In genomic region chr4:101354951-101355350, GRCm38 (mm10) we compare ENCODE assay signal across 8 mouse cellular contexts.
DNase-seq lines count a peak whose midpoint lies in the region; ATAC-seq and TF ChIP-seq lines count a peak whose summit lies in the region.

No protein-coding gene starts in this region.

- peak; percentile 51 to 88 for DNase-seq in adrenal gland, adult (ENCODE audit: inconsistent age in 2 of 2, low spot score in 1 of 2)
- no peak for DNase-seq in adrenal gland, postnatal 4 days (ENCODE audit: low spot score in 2 of 2)
- DNase-seq in cerebellum, adult 2 months = peak; percentile 41 to 53
- peak; percentile 88 to 90 for DNase-seq in gastrocnemius, adult 8-10 months (ENCODE audit: low spot score in 2 of 2)
- no peak for DNase-seq in liver, embryonic 14.5 days (ENCODE audit: low read depth in 3 of 3, low spot score in 3 of 3)

- 2% methylated on average over 7 of the region's 7 CpGs for WGBS in cerebellum, adult 2 months
- WGBS in hindbrain, embryonic 15.5 days = 8% methylated on average over 7 of the region's 7 CpGs
- 24% methylated on average over 7 of the region's 7 CpGs for WGBS in liver, embryonic 14.5 days (ENCODE audit: insufficient replicate concordance)
- WGBS in neural tube, embryonic 13.5 days = 10% methylated on average over 7 of the region's 7 CpGs

- H3K4me3 ChIP-seq in cerebellum, adult 2 months (replicated peaks; ENCODE audit: insufficient read depth, low read depth, low read length) = peak overlapping the region; percentile 96
- H3K4me3 ChIP-seq in hindbrain, embryonic 15.5 days = peak overlapping the region; percentile 92
- peak overlapping the region in 1 of 2 experiments; percentile 65; a peak in 3 of 4 replicates for H3K4me3 ChIP-seq in liver, embryonic 14.5 days (ENCODE audit: insufficient read depth in 1 of 2, low read depth in 2 of 2, low read length in 2 of 2)
- peak overlapping the region; percentile 83 for H3K4me3 ChIP-seq in neural tube, embryonic 13.5 days

- no peak for TF ChIP-seq POLR2A in cerebellum, adult 2 months (IDR thresholded peaks at IDR 0.05; ENCODE audit: borderline replicate concordance, insufficient read depth, low read length)

- no peaks in the 10 kb centered on the region for H3K9me3 ChIP-seq in hindbrain, embryonic 15.5 days
- no peaks in the 10 kb centered on the region for H3K9me3 ChIP-seq in liver, embryonic 14.5 days (ENCODE audit: control insufficient read depth, low read length)
- no peaks in the 10 kb centered on the region for H3K9me3 ChIP-seq in neural tube, embryonic 13.5 days

- H3K27ac ChIP-seq in cerebellum, adult 2 months (ENCODE audit: insufficient read depth, low read length) = peak overlapping the region; percentile 31; the same call in 1 of the 2 replicates
- peak overlapping the region; percentile 96; the same call in 1 of the 2 replicates for H3K27ac ChIP-seq in hindbrain, embryonic 15.5 days (replicated peaks)
- H3K27ac ChIP-seq in liver, embryonic 14.5 days = no peak overlapping the region
- no peak overlapping the region for H3K27ac ChIP-seq in neural tube, embryonic 13.5 days (replicated peaks)

- H3K36me3 ChIP-seq in hindbrain, embryonic 15.5 days = no peaks in the 10 kb centered on the region
- no peaks in the 10 kb centered on the region for H3K36me3 ChIP-seq in liver, embryonic 14.5 days (replicated peaks; ENCODE audit: control insufficient read depth, insufficient read depth, low read depth)
- peaks cover 6% of the 10 kb centered on the region; the same call in 1 of the 2 replicates for H3K36me3 ChIP-seq in neural tube, embryonic 13.5 days

- no peak for TF ChIP-seq EP300 in liver, embryonic 14.5 days (IDR thresholded peaks at IDR 0.05; ENCODE audit: low read depth)

- H3K27me3 ChIP-seq in cerebellum, adult 2 months (ENCODE audit: control insufficient read depth, insufficient read depth, low read length) = no peaks in the 10 kb centered on the region
- no peaks in the 10 kb centered on the region for H3K27me3 ChIP-seq in hindbrain, embryonic 15.5 days
- H3K27me3 ChIP-seq in liver, embryonic 14.5 days (ENCODE audit: control insufficient read depth, insufficient read depth, low read length) = peaks cover 12% of the 10 kb centered on the region
- H3K27me3 ChIP-seq in neural tube, embryonic 13.5 days = no peaks in the 10 kb centered on the region

- peaks cover 3% of the 10 kb centered on the region; the same call in 1 of the 2 replicates for H3K4me1 ChIP-seq in cerebellum, adult 2 months (ENCODE audit: control insufficient read depth, insufficient read depth, low read length)
- H3K4me1 ChIP-seq in hindbrain, embryonic 15.5 days (replicated peaks) = peaks cover 39% of the 10 kb centered on the region
- peaks cover 5 to 18% of the 10 kb centered on the region in 2 experiments for H3K4me1 ChIP-seq in liver, embryonic 14.5 days (replicated peaks; ENCODE audit: control insufficient read depth in 2 of 2, insufficient read depth in 2 of 2, low read length in 1 of 2)
- peaks cover 41% of the 10 kb centered on the region for H3K4me1 ChIP-seq in neural tube, embryonic 13.5 days (replicated peaks)

- no peak for ATAC-seq in hindbrain, embryonic 15.5 days (ENCODE audit: low FRiP score, low read depth)
- no peak for ATAC-seq in liver, embryonic 14.5 days (ENCODE audit: insufficient read depth)
- no peak for ATAC-seq in neural tube, embryonic 13.5 days (ENCODE audit: low read depth)
- no peak for ATAC-seq in CD4-positive, CD25-positive, alpha-beta regulatory T cell, adult 4 months

- peak overlapping the region; percentile 85 for H3K4me2 ChIP-seq in hindbrain, embryonic 15.5 days
- peak overlapping the region; percentile 92 for H3K4me2 ChIP-seq in liver, embryonic 14.5 days (ENCODE audit: low read depth)
- H3K4me2 ChIP-seq in neural tube, embryonic 13.5 days = peak overlapping the region; percentile 86

- peak overlapping the region; percentile 90 for H3K9ac ChIP-seq in hindbrain, embryonic 15.5 days
- H3K9ac ChIP-seq in liver, embryonic 14.5 days (replicated peaks) = peak overlapping the region; percentile 69; the same call in 1 of the 2 replicates
- peak overlapping the region; percentile 96 for H3K9ac ChIP-seq in neural tube, embryonic 13.5 days

- no peak for TF ChIP-seq CTCF in cerebellum, adult 2 months (IDR thresholded peaks at IDR 0.05; ENCODE audit: borderline replicate concordance, insufficient read depth, low read depth, low read length)
- TF ChIP-seq CTCF in liver, embryonic 14.5 days (IDR thresholded peaks at IDR 0.05; ENCODE audit: low read depth) = no peak

Comparison
In these comparisons a context has a peak if more than half of its experiments do, and no peak if none do; other contexts are left out.
1. DNase-seq: peak in adrenal gland, adult (2 of 2), cerebellum, adult 2 months (2 of 2) and gastrocnemius, adult 8-10 months (2 of 2); none in adrenal gland, postnatal 4 days (0 of 2) and liver, embryonic 14.5 days (0 of 3).
2. H3K27ac ChIP-seq: peak in cerebellum, adult 2 months (single experiment) and hindbrain, embryonic 15.5 days (single experiment); none in liver, embryonic 14.5 days (single experiment) and neural tube, embryonic 13.5 days (single experiment).
3. Peak in every context shown above with its lines, with median percentiles within 50 percentile points of each other: H3K4me2 ChIP-seq and H3K9ac ChIP-seq.